Mouse (Mus musculus): Measurements from ENCODE around the gene Vmn1r191. TPM values are rescaled to one million over a fixed set of nuclear protein-coding genes. Genes with fewer than 3 reads are reported as not detected.
"Not testable (repeated sequence)": the region's sequence is repeated elsewhere in the genome, so short reads cannot be mapped to it uniquely, and the experiment has no call there.

Gene Vmn1r191
- not detected for total RNA-seq (2021)
- long read RNA-seq, experiment 1: 0 reads
- long read RNA-seq, experiment 2: 0 reads

- DNase-seq (ENCODE audit: low spot score in 2 of 2): no peak
These were observed at the start of gene Vmn1r191 for GRCm38 (mm10) chr13:22183869-22184268. Vmn1r191 (minus strand) TSS chr13:22183969.

GRCm38 (mm10) chr13:22223060-22223459 is 39.3 kb upstream of the Vmn1r191 start, which contains the start of gene Vmn1r193:
Vmn1r193 (minus strand) TSS chr13:22223160.
- DNase-seq (ENCODE audit: low spot score in 2 of 2): not testable (repeated sequence)

- not testable (repeated sequence) for DNase-seq (ENCODE audit: low spot score in 2 of 2)
These were observed 9.0 kb upstream of the Vmn1r191 start for GRCm38 (mm10) chr13:22192756-22193155.

GRCm38 (mm10) chr13:22191041-22191440 is 7.3 kb upstream of the Vmn1r191 start, which contains the start of gene Vmn1r192:
Vmn1r192 (minus strand) TSS chr13:22191141.
- no peak for DNase-seq (ENCODE audit: low spot score in 2 of 2)

GRCm38 (mm10) chr13:22190385-22190784 is 6.6 kb upstream of the Vmn1r191 start:
- DNase-seq (ENCODE audit: low spot score in 2 of 2): no peak

GRCm38 (mm10) chr13:22189313-22189712 is 5.5 kb upstream of the Vmn1r191 start:
- DNase-seq (ENCODE audit: low spot score in 2 of 2): no peak

GRCm38 (mm10) chr13:22168416-22168815 is 15.4 kb downstream of the Vmn1r191 start:
- no peak for DNase-seq (ENCODE audit: low spot score in 2 of 2)

GRCm38 (mm10) chr13:22136495-22137293 is 47.1 kb downstream of the Vmn1r191 start:
- DNase-seq (ENCODE audit: low spot score in 2 of 2): not testable (repeated sequence)

Small RNA genes lying within 50 kb of the gene (microRNA-seq; reads per million reads assigned to microRNA genes)
- gene Gm23282 (0 reads per million in 2 experiments), gene Gm25084 (0 reads per million in 2 experiments)

Other genes starting within 250 kb of the Vmn1r191 start
- 1 to 10 TPM; 3.4 to 3.8 TPM for gene Zfp184, start 238.9 kb downstream of the Vmn1r191 start, total RNA-seq (2021)
- under 1 TPM in 1 of 2 experiments, not detected in 1; 0.19 TPM for gene Pom121l2, start 202.8 kb downstream of the Vmn1r191 start, total RNA-seq (2021)
- gene Prss16, start 174.2 kb downstream of the Vmn1r191 start, total RNA-seq (2021): under 1 TPM in 1 of 2 experiments, not detected in 1; 0.46 TPM
- gene Hist1h2ah, start 148.4 kb downstream of the Vmn1r191 start, total RNA-seq (2021): 10 to 100 TPM; 60.0 to 62.5 TPM
- 10 to 100 TPM; 22.2 to 42.1 TPM for gene Hist1h2bk, start 148.1 kb downstream of the Vmn1r191 start, total RNA-seq (2021)
- 10 to 100 TPM; 42.3 to 60.3 TPM for gene Hist1h4i, start 142.6 kb downstream of the Vmn1r191 start, total RNA-seq (2021)
- gene Hist1h2ag, start 141.0 kb downstream of the Vmn1r191 start, total RNA-seq (2021): 10 to 100 TPM; 26.7 to 27.2 TPM
- gene Hist1h2bj, start 140.8 kb downstream of the Vmn1r191 start, total RNA-seq (2021): 10 to 100 TPM; 17.3 to 22.7 TPM
- gene Vmn1r188, start 99.5 kb downstream of the Vmn1r191 start, total RNA-seq (2021): not detected
- not detected for gene Vmn1r189, start 78.1 kb downstream of the Vmn1r191 start, total RNA-seq (2021)
- not detected for gene Vmn1r192, start 7.2 kb upstream of the Vmn1r191 start, total RNA-seq (2021)
- not detected for gene Vmn1r193, start 39.2 kb upstream of the Vmn1r191 start, total RNA-seq (2021)
- not detected for gene Vmn1r194, start 60.2 kb upstream of the Vmn1r191 start, total RNA-seq (2021)
- gene Vmn1r195, start 86.6 kb upstream of the Vmn1r191 start, total RNA-seq (2021): not detected
- gene Vmn1r196, start 106.0 kb upstream of the Vmn1r191 start, total RNA-seq (2021): not detected
- not detected for gene Vmn1r197, start 140.6 kb upstream of the Vmn1r191 start, total RNA-seq (2021)
- not detected for gene Vmn1r198, start 166.4 kb upstream of the Vmn1r191 start, total RNA-seq (2021)
- not detected for gene Vmn1r199, start 195.8 kb upstream of the Vmn1r191 start, total RNA-seq (2021)
- gene Vmn1r200, start 206.4 kb upstream of the Vmn1r191 start, total RNA-seq (2021): not detected

All from layer of hippocampus, postnatal 14 days (tissue).